Mouse (Mus musculus) heart, embryonic 12.5 days (tissue): ENCODE measurements around the gene Inppl1. TPM values are rescaled to one million over a fixed set of nuclear protein-coding genes. Genes with fewer than 3 reads are reported as not detected.

ENCODE experiments used
- ATAC-seq: fragments of 200-750 bp; cut with Nextera tagmentation; 2 replicates; pipeline ENCODE4 v1.8.0; 2017; ENCODE audit warnings: moderate TSS enrichment, moderate library complexity; ENCODE audit not compliant: insufficient number of reproducible peaks, low FRiP score
- H3K27ac ChIP-seq: fragments of 300-500 bp; sonication (generic); 2 replicates; pipeline ENCODE4 v1.5.1; 2016; ENCODE audit warnings: mild to moderate bottlenecking, moderate library complexity; ENCODE audit not compliant: poor library complexity, severe bottlenecking
- H3K27me3 ChIP-seq: fragments of 300-500 bp; sonication (generic); replicated peaks from 2 replicates; pipeline ENCODE4 v1.6.1; 2016; ENCODE audit warnings: mild to moderate bottlenecking, moderate library complexity
- H3K36me3 ChIP-seq: fragments of 300-500 bp; sonication (generic); 2 replicates; pipeline ENCODE4 v1.6.1; 2016; ENCODE audit warnings: mild to moderate bottlenecking, moderate library complexity
- H3K4me1 ChIP-seq: fragments of 300-500 bp; sonication (generic); replicated peaks from 2 replicates; pipeline ENCODE4 v1.6.1; 2016; ENCODE audit warnings: mild to moderate bottlenecking
- H3K4me2 ChIP-seq: fragments of 300-500 bp; sonication (generic); 2 replicates; pipeline ENCODE4 v1.6.1; 2016; ENCODE audit warnings: mild to moderate bottlenecking, moderate library complexity
- H3K4me3 ChIP-seq: fragments of 300-500 bp; sonication (generic); 2 replicates; pipeline ENCODE4 v1.5.1; 2016; ENCODE audit warnings: mild to moderate bottlenecking
- H3K9ac ChIP-seq: fragments of 300-500 bp; sonication (generic); 2 replicates; pipeline ENCODE4 v1.6.1; 2016; ENCODE audit warnings: mild to moderate bottlenecking, moderate library complexity
- H3K9me3 ChIP-seq: fragments of 300-500 bp; sonication (generic); replicated peaks from 2 replicates; pipeline ENCODE4 v1.6.1; 2016; ENCODE audit warnings: mild to moderate bottlenecking, moderate library complexity
- WGBS: fragments of 180-500 bp; shearing (Covaris S2); methylation state at CpG from one replicate; pipeline ENCODE4 v1.1.7; 2016; 5-methylcytosine and 5-hydroxymethylcytosine counted together
- polyA plus RNA-seq: library from polyadenylated mRNA; unstranded; fragments of >200 nt; fragmentation: Nextera tagmentation; extraction: Ambion mirVana; gene quantifications from 2 replicates; pipeline ENCODE4 v1.2.1, GENCODE M21; 2016

Inppl1 gene
- polyA plus RNA-seq, 1 experiment from 2014 or later = 44.8 TPM

GRCm38 (mm10) chr7:101844186-101844585 lies 6.2 kb upstream of the Inppl1 start:
- 65% methylated on average over 6 of the region's 6 CpGs for WGBS
- no peak overlapping the region for H3K4me3 ChIP-seq
- no peaks in the 10 kb centered on the region for H3K9me3 ChIP-seq
- H3K36me3 ChIP-seq = peaks cover 5% of the 10 kb centered on the region; the same call in 1 of the 2 replicates
- no peak overlapping the region for H3K9ac ChIP-seq
- no peaks in the 10 kb centered on the region for H3K4me1 ChIP-seq
- no peak overlapping the region for H3K27ac ChIP-seq
- ATAC-seq = no peak
- H3K27me3 ChIP-seq = no peaks in the 10 kb centered on the region
- H3K4me2 ChIP-seq = no peak overlapping the region

GRCm38 (mm10) chr7:101837154-101837605 lies 849 bp downstream of the Inppl1 start:
- Histone ChIP-seq H3K4me3 (peak overlapping the region; percentile 89), H3K27me3 (no peaks in the 10 kb centered on the region), H3K4me2 (peak overlapping the region; percentile 77), H3K9ac (peak overlapping the region; percentile 98), H3K27ac (peak overlapping the region; percentile 95), H3K9me3 (no peaks in the 10 kb centered on the region), H3K36me3 (peaks cover 26% of the 10 kb centered on the region), H3K4me1 (peaks cover 37% of the 10 kb centered on the region)
- 0% methylated on average over 20 of the region's 20 CpGs for WGBS
- no peak for ATAC-seq

GRCm38 (mm10) chr7:101836271-101837153 lies 1.5 kb downstream of the Inppl1 start:
- H3K36me3 ChIP-seq = peaks cover 27% of the 10 kb centered on the region
- H3K9ac ChIP-seq = peak overlapping the region; percentile 98
- H3K4me1 ChIP-seq = peaks cover 37% of the 10 kb centered on the region
- H3K4me2 ChIP-seq = peak overlapping the region; percentile 77
- ATAC-seq = peak; percentile 65
- H3K27ac ChIP-seq = peak overlapping the region; percentile 95
- no peaks in the 10 kb centered on the region for H3K27me3 ChIP-seq
- WGBS = under 1% methylated on average over 61 of the region's 63 CpGs
- peak overlapping the region; percentile 89 for H3K4me3 ChIP-seq
- no peaks in the 10 kb centered on the region for H3K9me3 ChIP-seq

GRCm38 (mm10) chr7:101835457-101836109 lies 2.4 kb downstream of the Inppl1 start:
- Histone ChIP-seq H3K9me3 (no peaks in the 10 kb centered on the region), H3K9ac (peak overlapping the region; percentile 98), H3K4me2 (peak overlapping the region; percentile 77), H3K27ac (peak overlapping the region; percentile 95), H3K36me3 (peaks cover 37% of the 10 kb centered on the region), H3K27me3 (no peaks in the 10 kb centered on the region), H3K4me3 (peak overlapping the region; percentile 89), H3K4me1 (peaks cover 37% of the 10 kb centered on the region)
- WGBS = 40% methylated on average over 5 of the region's 5 CpGs
- no peak for ATAC-seq

- peak overlapping the region; percentile 89 for H3K4me3 ChIP-seq
- H3K4me1 ChIP-seq = peaks cover 37% of the 10 kb centered on the region
- H3K27me3 ChIP-seq = no peaks in the 10 kb centered on the region
- peak overlapping the region; percentile 98 for H3K9ac ChIP-seq
- no peak for ATAC-seq
- 47% methylated on average over 3 of the region's 3 CpGs for WGBS
- H3K4me2 ChIP-seq = peak overlapping the region; percentile 77
- H3K36me3 ChIP-seq = peaks cover 44% of the 10 kb centered on the region
- no peaks in the 10 kb centered on the region for H3K9me3 ChIP-seq
- H3K27ac ChIP-seq = peak overlapping the region; percentile 49
Observed at GRCm38 (mm10) chr7:101834903-101835302, 3.1 kb downstream of the Inppl1 start.

GRCm38 (mm10) chr7:101833916-101834584 lies 4.0 kb downstream of the Inppl1 start:
- H3K9ac ChIP-seq = peak overlapping the region; percentile 98; the same call in 1 of the 2 replicates
- peak overlapping the region; percentile 9; the same call in 1 of the 2 replicates for H3K4me3 ChIP-seq
- WGBS = 53% methylated on average over 3 of the region's 3 CpGs
- no peaks in the 10 kb centered on the region for H3K9me3 ChIP-seq
- peaks cover 36% of the 10 kb centered on the region for H3K4me1 ChIP-seq
- peak overlapping the region; percentile 77 for H3K4me2 ChIP-seq
- peaks cover 52% of the 10 kb centered on the region for H3K36me3 ChIP-seq
- H3K27ac ChIP-seq = peak overlapping the region; percentile 49
- ATAC-seq = no peak
- H3K27me3 ChIP-seq = no peaks in the 10 kb centered on the region

GRCm38 (mm10) chr7:101833352-101833751 lies 4.7 kb downstream of the Inppl1 start:
- Histone ChIP-seq H3K4me2 (no peak overlapping the region), H3K27ac (0 out of 2 replicates have a peak overlapping the region, but pooled peaks have one; percentile 49), H3K4me1 (peaks cover 30% of the 10 kb centered on the region), H3K36me3 (peaks cover 59% of the 10 kb centered on the region), H3K27me3 (no peaks in the 10 kb centered on the region), H3K4me3 (no peak overlapping the region), H3K9me3 (no peaks in the 10 kb centered on the region), H3K9ac (0 out of 2 replicates have a peak overlapping the region, but pooled peaks have one; percentile 98)
- ATAC-seq = no peak
- 64% methylated on average over 5 of the region's 5 CpGs for WGBS

GRCm38 (mm10) chr7:101832372-101832771 lies 5.7 kb downstream of the Inppl1 start:
- Histone ChIP-seq H3K9me3 (no peaks in the 10 kb centered on the region), H3K27me3 (no peaks in the 10 kb centered on the region), H3K9ac (no peak overlapping the region), H3K4me3 (no peak overlapping the region), H3K4me2 (no peak overlapping the region), H3K36me3 (peaks cover 69% of the 10 kb centered on the region), H3K4me1 (peaks cover 30% of the 10 kb centered on the region), H3K27ac (no peak overlapping the region)
- ATAC-seq = no peak
- WGBS = 88% methylated on average over 4 of the region's 4 CpGs

- 91% methylated on average over 8 of the region's 8 CpGs for WGBS
- Histone ChIP-seq H3K9me3 (no peaks in the 10 kb centered on the region), H3K4me1 (peaks cover 30% of the 10 kb centered on the region), H3K4me2 (no peak overlapping the region), H3K36me3 (peaks cover 78% of the 10 kb centered on the region), H3K27me3 (no peaks in the 10 kb centered on the region), H3K9ac (no peak overlapping the region), H3K27ac (no peak overlapping the region), H3K4me3 (no peak overlapping the region)
- no peak for ATAC-seq
Observed at GRCm38 (mm10) chr7:101831437-101831836, 6.6 kb downstream of the Inppl1 start.

GRCm38 (mm10) chr7:101830373-101830772 lies 7.7 kb downstream of the Inppl1 start:
- Histone ChIP-seq H3K4me2 (no peak overlapping the region), H3K36me3 (peaks cover 89% of the 10 kb centered on the region), H3K4me3 (no peak overlapping the region), H3K9ac (no peak overlapping the region), H3K4me1 (peaks cover 22% of the 10 kb centered on the region), H3K9me3 (no peaks in the 10 kb centered on the region), H3K27ac (no peak overlapping the region), H3K27me3 (no peaks in the 10 kb centered on the region)
- ATAC-seq = no peak
- 93% methylated on average over 3 of the region's 3 CpGs for WGBS
